Mouse (Mus musculus) G1E (cell line): ENCODE data around the gene Fkbp1b.

ENCODE experiments used
- CTCF ChIP-seq: IDR thresholded peaks from 2 replicates; pipeline ENCODE4 v1.5.1; 2012; ENCODE audit warnings: low read depth, low read length, inconsistent platforms, mixed read lengths
- GATA1 ChIP-seq: IDR thresholded peaks from 2 replicates; pipeline ENCODE4 v1.6.1; 2012; ENCODE audit warnings: borderline replicate concordance, low read length, inconsistent platforms, mixed read lengths

- TF ChIP-seq CTCF: no peak
- TF ChIP-seq GATA1: no peak
Measured at GRCm38 (mm10) chr12:4811036-4811435, 30.4 kb downstream of the Fkbp1b start.
